Mouse (Mus musculus) thymus, adult 2 months (tissue): ENCODE data around the gene Gm42715.

Experiments used
- CTCF ChIP-seq: fragments of 200-500 bp; IDR thresholded peaks from 2 replicates; pipeline ENCODE4 v1.5.1; 2012; ENCODE audit warnings: mild to moderate bottlenecking, control low read depth, low read length, moderate library complexity, borderline replicate concordance; ENCODE audit not compliant: control insufficient read depth, poor library complexity, insufficient read depth; ENCODE audit errors: extremely low read depth
- POLR2A ChIP-seq: fragments of 200-500 bp; IDR thresholded peaks from 2 replicates; pipeline ENCODE4 v1.6.1; 2012; ENCODE audit warnings: mild to moderate bottlenecking, low read length, control low read depth, moderate library complexity; ENCODE audit not compliant: control insufficient read depth, poor library complexity, insufficient read depth; ENCODE audit errors: extremely low read depth

- TF ChIP-seq POLR2A (no peak), CTCF (no peak)
Observed at GRCm38 (mm10) chr7:127491846-127492245, 27.5 kb upstream of the Gm42715 start.
